Mouse (Mus musculus) fibroblast of lung, adult 2 months (primary cell): ENCODE measurements around the gene Mgat5.
A peak's percentile ranks its signal among the peaks of the same experiment; 100 is the strongest.

Experiments
- DNase-seq: peaks from one replicate; pipeline ENCODE4 v3.0.0-alpha.2; 2011; ENCODE audit warnings: low read depth

The Mgat5 gene

DNA sequence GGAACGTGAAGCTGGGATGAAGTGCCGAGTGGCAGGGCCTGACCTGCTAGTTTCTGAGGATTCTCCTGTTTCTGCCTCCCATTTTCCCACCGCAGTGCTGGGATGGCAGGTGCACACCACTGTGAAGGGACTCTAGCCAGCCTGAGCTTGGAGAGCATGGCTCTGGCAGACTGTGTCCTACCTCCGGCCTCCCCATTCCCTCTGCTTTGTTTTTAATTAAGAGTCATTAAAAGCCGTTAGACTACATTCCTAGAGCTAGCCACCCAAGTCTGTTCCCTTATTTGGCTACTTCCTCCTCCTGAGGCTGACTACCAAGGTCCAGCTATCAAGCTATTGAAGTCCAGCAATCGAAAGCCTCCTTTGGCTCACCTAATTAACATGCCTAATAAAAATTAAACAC is 56.2 kb downstream of the Mgat5 start:
- no peak for DNase-seq

DNA sequence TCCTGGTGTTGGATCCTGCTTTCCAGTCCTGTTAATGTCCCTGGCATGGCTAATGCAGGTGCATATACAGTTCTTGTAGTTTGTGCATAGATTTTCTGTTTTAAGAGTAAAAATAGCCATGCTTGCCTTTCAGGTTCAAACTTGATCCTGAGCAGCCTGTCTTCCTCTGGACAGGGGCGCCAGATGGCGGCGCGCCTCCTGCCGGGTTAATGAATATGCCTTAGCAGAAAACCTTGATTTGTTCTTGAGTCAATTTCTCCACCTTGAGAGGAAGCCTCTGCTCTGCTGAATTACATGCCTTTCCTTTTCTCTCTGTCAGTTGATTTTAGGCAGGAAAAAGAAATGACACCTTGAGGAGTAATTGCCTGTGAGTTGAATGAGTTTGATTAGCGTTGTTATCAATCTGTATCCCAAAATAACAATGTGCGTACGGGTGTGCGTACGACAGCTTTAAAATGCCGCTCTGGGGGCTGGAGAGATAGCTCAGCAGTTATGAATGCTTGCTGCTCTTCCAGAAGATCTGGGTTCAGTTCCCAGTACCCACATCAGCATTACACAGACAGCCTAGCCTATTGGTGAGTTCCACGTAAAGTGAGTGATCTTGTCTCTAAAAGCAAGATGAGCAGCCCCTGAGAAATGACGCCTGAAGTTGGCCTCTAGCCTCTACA is 57.5 kb downstream of the Mgat5 start:
- DNase-seq = no peak

DNA sequence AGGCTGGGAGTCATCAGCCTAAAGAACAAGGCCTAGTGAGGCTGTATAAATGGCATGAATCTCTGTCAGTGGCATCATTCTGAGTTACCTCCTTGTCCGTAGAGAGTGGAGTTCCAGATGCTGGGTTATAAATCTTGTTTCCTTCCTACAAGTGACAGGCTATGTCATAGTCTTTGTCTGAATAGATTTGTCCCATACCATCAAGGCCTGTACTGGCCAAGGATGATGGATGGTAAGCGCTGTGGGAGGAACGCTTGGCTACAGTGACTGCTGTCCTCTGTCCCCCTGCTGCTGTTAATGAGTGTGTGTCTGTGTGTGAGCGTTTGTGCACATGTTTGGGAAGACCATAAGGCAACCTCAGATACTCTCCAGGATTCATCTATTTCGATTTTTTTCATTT is 63.2 kb downstream of the Mgat5 start:
- DNase-seq = no peak

DNA sequence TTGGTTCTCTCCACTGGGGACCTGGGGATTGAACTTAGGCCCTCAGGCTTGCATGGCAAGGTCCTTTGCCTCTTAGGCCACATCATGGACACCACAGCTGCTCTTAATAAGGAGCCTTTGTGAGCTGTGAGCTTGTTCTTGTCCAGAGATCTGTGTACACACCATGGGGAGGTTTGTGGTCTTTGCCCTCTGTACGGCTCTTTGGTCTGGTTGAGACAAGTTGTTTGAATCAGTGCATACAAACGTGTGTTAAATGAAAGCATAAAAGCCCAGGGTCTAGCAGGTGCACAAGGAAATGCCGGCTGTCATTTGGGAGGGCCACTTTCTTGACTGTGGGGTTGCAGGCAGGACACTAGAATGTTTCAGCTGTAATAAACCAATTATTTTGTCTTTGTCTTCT is 64.5 kb downstream of the Mgat5 start:
- DNase-seq = no peak

GRCm38 (mm10) chr1:127270273-127271020 is 65.6 kb downstream of the Mgat5 start:
- DNase-seq = no peak

GRCm38 (mm10) chr1:127271156-127271555 is 66.3 kb downstream of the Mgat5 start:
- DNase-seq = no peak

DNA sequence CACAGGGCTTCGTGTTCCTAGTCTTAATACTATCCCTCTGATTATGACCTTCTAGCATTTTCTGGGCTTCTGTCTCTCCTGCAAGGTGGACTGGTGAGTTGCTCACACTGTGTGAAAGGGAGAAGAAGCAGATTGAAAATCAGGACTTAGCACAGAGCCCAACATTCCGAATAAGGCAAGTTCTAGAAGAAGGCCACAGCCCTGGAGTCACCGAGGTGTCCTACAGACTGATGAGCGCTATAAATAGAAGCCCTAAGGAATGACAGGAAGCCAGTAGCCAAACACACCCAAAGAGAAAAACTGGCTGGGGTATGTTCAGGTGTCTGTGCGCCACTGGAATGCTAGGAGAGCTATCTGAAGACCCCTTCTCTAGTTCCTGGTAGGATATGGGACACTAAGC is 68.5 kb downstream of the Mgat5 start:
- DNase-seq = no peak

DNA sequence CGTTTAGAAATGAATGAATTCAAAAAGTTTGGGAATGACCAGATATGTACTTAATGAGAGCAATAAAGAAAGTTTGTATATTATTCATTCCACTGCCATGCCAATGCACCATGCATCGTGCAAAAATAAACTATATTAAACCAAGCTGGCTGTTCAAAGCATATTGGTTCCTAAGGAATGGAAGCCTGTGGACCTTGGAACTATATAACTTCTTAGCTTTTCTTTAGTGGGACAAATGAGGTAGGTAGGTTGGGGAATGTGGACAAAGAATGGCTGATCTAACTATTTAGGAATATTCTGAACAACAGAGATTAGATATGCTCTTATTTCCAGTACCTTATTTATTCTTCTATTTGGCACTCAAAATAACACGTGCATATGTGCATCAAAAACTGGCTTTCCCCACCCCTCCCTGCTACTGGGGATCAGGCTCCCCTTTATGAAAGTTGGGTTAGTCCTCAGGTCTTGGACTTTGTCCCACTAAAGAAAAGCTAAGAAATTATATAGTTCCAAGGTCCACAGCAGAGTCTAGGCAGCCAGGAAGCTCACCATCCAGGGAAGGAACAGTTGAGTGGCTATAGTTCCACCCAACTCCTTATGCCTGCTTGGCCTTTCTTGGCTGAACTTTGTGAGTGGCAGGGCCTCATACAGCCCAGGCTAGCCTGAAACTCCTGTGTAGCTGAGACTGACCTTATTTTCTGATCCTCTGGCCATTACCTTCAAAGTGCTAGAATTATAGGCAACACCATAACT is 70.9 kb downstream of the Mgat5 start:
- DNase-seq = no peak

DNA sequence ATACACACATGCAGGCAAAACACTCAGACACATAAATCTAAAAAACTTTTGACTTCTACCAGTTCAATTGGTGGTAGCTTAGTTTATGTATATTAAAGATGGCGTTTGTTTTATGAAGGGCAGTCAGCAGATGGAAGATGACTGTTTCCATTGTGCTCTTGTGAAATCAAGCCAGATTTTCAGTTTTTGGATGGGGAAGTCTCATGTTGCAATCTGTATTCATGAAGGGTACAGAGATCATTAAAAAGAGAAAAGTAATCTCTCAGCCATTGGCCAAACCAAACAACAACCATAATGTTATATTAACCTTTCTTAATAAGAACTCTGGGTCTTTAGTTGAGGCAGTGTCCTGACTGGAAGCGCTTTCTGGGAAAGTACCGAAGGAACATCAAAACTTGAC is 73.3 kb downstream of the Mgat5 start:
- no peak for DNase-seq

DNA sequence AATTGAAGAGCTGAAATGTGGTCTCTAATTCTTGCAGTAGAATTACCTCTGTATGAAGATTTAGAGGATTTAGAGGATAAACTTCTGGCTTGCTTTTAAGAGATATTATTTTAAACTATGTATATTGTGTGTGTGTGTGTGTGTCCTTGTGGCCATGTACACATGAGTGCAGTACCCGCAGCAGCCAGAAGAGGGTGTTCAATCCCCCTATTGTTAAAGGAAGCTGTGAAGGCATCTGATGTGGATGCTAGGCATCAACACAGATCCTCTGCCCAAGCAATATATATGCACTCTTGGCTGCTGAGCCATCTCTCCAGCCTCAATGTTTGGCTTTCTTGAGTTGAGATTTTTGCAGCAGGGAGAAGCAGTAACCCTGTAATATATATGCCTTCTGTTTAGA is 75.4 kb downstream of the Mgat5 start:
- DNase-seq = no peak

DNA sequence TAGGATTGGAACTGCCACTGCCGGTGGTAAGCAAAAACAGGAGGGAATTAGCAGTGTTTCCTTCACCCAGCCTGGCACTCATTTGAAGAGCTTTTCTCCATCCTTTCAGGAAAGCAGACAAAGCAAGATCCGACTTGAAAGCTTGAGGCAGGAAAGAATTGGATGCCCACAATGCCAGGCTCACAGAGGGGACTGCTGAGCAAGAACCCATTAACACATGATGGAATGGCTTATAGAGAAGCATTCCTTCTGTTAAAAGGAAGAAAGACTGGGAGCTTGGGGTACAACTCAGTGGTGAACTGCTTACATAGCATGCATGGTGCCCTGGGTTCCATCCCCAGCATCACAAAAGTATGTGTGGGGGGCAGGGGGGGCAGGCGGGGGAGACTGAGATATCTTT is 80.2 kb downstream of the Mgat5 start:
- no peak for DNase-seq

- DNase-seq = no peak
Observed at GRCm38 (mm10) chr1:127287505-127287904, 82.7 kb downstream of the Mgat5 start.

DNA sequence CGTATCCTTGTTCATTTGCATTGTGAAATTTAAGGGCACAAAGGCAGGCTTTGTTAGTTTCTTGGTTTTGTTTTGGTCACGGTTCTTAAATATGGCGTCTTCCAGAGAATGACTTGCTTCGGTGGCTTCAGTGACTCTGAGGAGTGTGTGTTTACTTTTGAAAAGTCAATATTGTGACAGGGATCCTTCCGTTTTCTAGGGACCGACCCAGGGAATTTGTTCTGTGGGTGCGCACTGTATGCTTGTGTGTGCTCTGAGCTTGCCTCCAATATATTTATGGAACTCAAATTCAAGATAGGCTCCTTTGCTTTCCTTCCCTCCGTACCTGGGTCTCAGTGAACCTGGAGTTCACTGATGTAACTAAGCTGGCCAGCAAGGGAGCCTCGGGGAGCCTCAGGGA is 86.1 kb downstream of the Mgat5 start:
- no peak for DNase-seq

DNA sequence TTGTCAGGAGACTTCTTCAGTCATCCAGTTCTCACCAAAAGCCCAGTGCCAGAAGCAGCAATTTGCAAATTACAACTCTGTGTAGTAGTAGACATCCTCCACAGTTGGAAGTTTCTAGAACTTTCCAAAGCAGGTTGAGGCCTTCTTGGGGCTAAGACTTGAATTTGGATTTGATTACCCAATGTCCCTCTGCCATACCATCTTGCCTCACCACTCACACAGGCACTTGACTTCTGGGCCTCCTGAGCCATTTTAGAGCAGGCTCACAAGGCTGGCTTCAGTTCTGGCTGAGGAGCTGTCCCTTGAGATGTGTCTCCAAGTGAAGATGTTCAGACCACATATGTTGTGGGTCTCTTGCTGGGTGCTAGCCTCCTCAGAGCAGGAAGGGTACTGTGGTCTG is 86.9 kb downstream of the Mgat5 start:
- DNase-seq = no peak

DNA sequence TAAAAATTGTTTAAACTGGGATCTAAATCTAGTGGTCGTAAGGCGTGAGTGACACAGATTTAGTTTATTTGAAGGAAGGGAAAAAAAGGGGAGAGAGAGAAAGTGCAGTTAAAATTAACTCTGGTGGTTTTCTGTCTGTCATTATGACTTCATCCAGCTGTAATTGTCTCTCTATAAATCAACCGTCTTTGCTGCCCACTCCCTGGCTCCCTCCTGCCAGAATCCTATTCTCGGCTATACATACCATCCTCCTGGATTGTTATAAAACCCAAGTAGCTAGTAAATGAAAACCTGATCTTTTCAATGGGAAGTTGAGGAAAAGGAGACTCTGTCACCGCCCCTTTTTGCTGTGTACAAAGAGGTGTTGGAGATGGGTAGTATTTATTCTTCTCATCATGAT is 88.5 kb downstream of the Mgat5 start:
- no peak for DNase-seq

DNA sequence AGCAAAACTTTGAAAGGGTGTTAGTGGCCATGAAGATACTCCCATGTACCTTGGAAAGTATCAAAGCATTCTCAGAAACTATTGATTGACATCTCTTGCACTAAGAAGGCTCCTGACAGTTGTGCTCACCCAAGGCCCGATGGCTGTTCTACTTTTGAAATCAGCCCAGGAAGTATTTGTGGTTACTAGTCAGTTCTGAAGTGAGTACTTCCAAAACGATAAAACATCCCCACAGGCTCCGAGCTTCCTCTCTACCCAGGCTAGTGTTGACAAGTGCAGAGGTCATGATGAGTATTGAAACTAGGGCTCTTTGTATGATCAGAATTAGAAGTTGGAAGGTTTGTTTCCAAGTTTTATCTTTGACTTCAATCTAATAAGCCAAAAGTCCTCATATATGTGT is 92.0 kb downstream of the Mgat5 start:
- no peak for DNase-seq

- no peak for DNase-seq
Observed at GRCm38 (mm10) chr1:127299774-127300173, 95.0 kb downstream of the Mgat5 start.

DNA sequence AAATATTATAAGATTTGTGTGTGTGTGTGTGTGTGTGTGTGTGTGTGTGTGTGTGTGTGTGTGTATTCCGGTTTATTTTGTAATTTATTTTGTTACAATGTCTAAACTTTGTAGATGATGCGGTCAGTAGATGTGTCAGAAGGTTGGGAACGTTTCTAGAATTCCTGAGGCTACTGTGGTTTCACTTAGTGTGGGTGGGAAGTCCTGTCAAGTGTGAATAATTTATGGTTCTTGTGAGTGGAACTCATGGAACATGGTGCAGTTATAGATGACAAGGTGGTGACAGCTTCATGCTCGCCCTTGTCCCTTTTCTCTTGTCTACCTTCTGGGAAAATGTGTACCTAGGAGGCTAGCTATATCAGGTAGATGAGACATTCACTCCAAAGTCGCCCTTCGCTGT is 96.2 kb downstream of the Mgat5 start:
- DNase-seq = peak; percentile 57

DNA sequence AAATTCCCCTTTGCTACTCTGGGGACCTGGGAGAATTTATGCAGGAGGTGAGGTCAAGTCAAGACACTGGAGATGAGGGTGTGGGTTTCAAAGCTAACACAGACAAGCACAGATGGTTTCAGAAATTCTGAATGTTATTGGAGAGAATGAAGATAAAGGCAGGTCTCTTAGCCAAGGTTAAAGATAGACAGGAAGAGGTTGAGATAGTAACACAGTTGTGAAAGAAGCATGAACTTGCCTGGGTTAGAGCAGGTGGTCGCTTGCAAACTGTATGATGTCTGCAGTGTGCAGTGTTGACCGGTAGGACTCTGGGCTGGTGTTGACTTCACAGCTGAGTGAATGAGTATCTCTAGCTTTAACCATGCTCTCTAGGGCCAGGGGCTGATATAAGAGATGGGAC is 97.8 kb downstream of the Mgat5 start:
- no peak for DNase-seq

- DNase-seq = no peak
Observed at GRCm38 (mm10) chr1:127303791-127304190, 99.0 kb downstream of the Mgat5 start.

- no peak for DNase-seq
Observed at GRCm38 (mm10) chr1:127304281-127304680, 99.5 kb downstream of the Mgat5 start.

- DNase-seq = no peak
Observed at GRCm38 (mm10) chr1:127305582-127305981, 100.8 kb downstream of the Mgat5 start.
